Mouse (Mus musculus) MEL (cell line): ENCODE results near the gene Cnot4.

Experiments
- BHLHE40 ChIP-seq: IDR thresholded peaks from 2 replicates; pipeline ENCODE4 v1.6.1; 2012; ENCODE audit warnings: low read depth, mild to moderate bottlenecking, inconsistent platforms, low read length, improper control_type of control experiment, borderline replicate concordance
- CTCF ChIP-seq, 3 experiments: IDR thresholded peaks in 2 of 3; conservative IDR thresholded peaks in 1 of 3; 2 replicates each; pipeline ENCODE4 v1.5.1; 2011 to 2012; ENCODE audit warnings: low read length in 3 of 3, low read depth in 2 of 3, mild to moderate bottlenecking in 2 of 3, improper control_type of control experiment in 1 of 3, inconsistent platforms in 1 of 3, mixed read lengths in 1 of 3, moderate library complexity in 1 of 3; ENCODE audit not compliant: control insufficient read depth in 1 of 3, insufficient read depth in 1 of 3, poor library complexity in 1 of 3, severe bottlenecking in 1 of 3
- E2F4 ChIP-seq: IDR thresholded peaks from 2 replicates; pipeline ENCODE4 v1.6.1; 2011; ENCODE audit warnings: low read depth, low read length, improper control_type of control experiment, borderline replicate concordance
- KAT2A ChIP-seq: conservative IDR thresholded peaks from 2 replicates; pipeline ENCODE4 v1.6.1; 2012; ENCODE audit warnings: low read depth, low read length, improper control_type of control experiment, inconsistent platforms
- MXI1 ChIP-seq: IDR thresholded peaks from 2 replicates; pipeline ENCODE4 v1.6.1; 2011; ENCODE audit warnings: mild to moderate bottlenecking, low read depth, low read length, improper control_type of control experiment
- NRF1 ChIP-seq: IDR thresholded peaks from 2 replicates; pipeline ENCODE4 v1.6.1; 2014; ENCODE audit warnings: low read depth, mild to moderate bottlenecking, inconsistent platforms, low read length, improper control_type of control experiment, moderate library complexity; ENCODE audit not compliant: poor library complexity, insufficient read depth, severe bottlenecking
- POLR2A ChIP-seq, 2 experiments: IDR thresholded peaks; 2 replicates each; pipeline ENCODE4 v1.6.1; 2011 to 2012; ENCODE audit warnings: low read length in 2 of 2, mild to moderate bottlenecking in 2 of 2, control low read depth in 1 of 2, improper control_type of control experiment in 1 of 2, low read depth in 1 of 2, moderate library complexity in 1 of 2; ENCODE audit not compliant: control insufficient read depth in 1 of 2, insufficient read depth in 1 of 2, poor library complexity in 1 of 2
- POLR2AphosphoS2 ChIP-seq: IDR thresholded peaks from 2 replicates; pipeline ENCODE4 v1.6.1; 2011; ENCODE audit warnings: low read length, improper control_type of control experiment
- TAL1 ChIP-seq: IDR thresholded peaks from 2 replicates; pipeline ENCODE4 v1.6.1; 2012; ENCODE audit warnings: mild to moderate bottlenecking, inconsistent platforms, low read length, moderate library complexity, mixed read lengths

- no peak for TF ChIP-seq POLR2A (IDR thresholded peaks at IDR 0.05; ENCODE audit: control insufficient read depth in 1 of 2, insufficient read depth in 1 of 2, low read depth in 1 of 2, low read length in 2 of 2, poor library complexity in 1 of 2)
- no peak for TF ChIP-seq E2F4
- TF ChIP-seq CTCF (IDR thresholded peaks at IDR 0.05 in 2 of 3, conservative IDR thresholded peaks at IDR 0.05 in 1 of 3; ENCODE audit: control insufficient read depth in 1 of 3, insufficient read depth in 1 of 3, low read depth in 2 of 3, low read length in 3 of 3, poor library complexity in 1 of 3, severe bottlenecking in 1 of 3), result no peak
- no peak for TF ChIP-seq BHLHE40
- no peak for TF ChIP-seq KAT2A
- no peak for TF ChIP-seq POLR2AphosphoS2
- TF ChIP-seq TAL1, result no peak
- TF ChIP-seq MXI1, result no peak
- no peak for TF ChIP-seq NRF1
Observed at GRCm38 (mm10) chr6:34996496-34996895, 137.0 kb downstream of the Cnot4 start.
